Comparison of ENCODE assay signal across 18 mouse cellular contexts in genomic region chr17:16089619-16090280, GRCm38 (mm10).
A peak's percentile ranks its signal among the peaks of the same experiment; 100 is the strongest.
DNase-seq lines count a peak whose midpoint lies in the region; ATAC-seq and TF ChIP-seq lines count a peak whose summit lies in the region.
"Had no signal": no experiment of that assay in that cellular context is flagged by ENCODE, and none has a peak within 500 bp of the region (broad histone marks: within the 10 kb centered on the region; RNA-seq: fewer than 3 reads in every experiment).

No protein-coding gene starts in this region.

- H3K4me3 ChIP-seq in forebrain, embryonic 11.5 days (ENCODE audit: low read depth, low read length) = no peak overlapping the region
- no peak overlapping the region for H3K4me3 ChIP-seq in forebrain, embryonic 10.5 days
- no peak overlapping the region for H3K4me3 ChIP-seq in hindbrain, embryonic 12.5 days
- no peak overlapping the region for H3K4me3 ChIP-seq in midbrain, embryonic 14.5 days (replicated peaks; ENCODE audit: low read depth, low read length)
- no peak overlapping the region for H3K4me3 ChIP-seq in kidney, embryonic 14.5 days (ENCODE audit: low read length)
- H3K4me3 ChIP-seq: embryonic facial prominence, embryonic 13.5 days; limb, embryonic 13.5 days; stomach, embryonic 15.5 days had no signal

- DNase-seq in forebrain, embryonic 11.5 days (ENCODE audit: low spot score) = no peak
- DNase-seq in forebrain, embryonic 10.5 days (ENCODE audit: extremely low spot score, low spot score) = no peak
- peak; percentile 25 for DNase-seq in brain, embryonic 14.5 days (ENCODE audit: low read depth)
- DNase-seq in midbrain, embryonic 14.5 days = peak; percentile 18
- no peak for DNase-seq in gastrocnemius, adult 18-20 months (ENCODE audit: low spot score)
- DNase-seq in thymus, postnatal 10 days (ENCODE audit: low spot score in 2 of 2) = no peak
- DNase-seq: cerebellum, adult 2 months; gastrocnemius, postnatal 10 days; heart, adult 18-20 months; kidney, adult 18-20 months; kidney, postnatal 25 days; right cerebral cortex, postnatal 14 days had no signal

- H3K4me1 ChIP-seq in forebrain, embryonic 11.5 days (replicated peaks; ENCODE audit: control insufficient read depth, insufficient read depth, low read length) = no peaks in the 10 kb centered on the region
- peaks cover 13% of the 10 kb centered on the region for H3K4me1 ChIP-seq in forebrain, embryonic 10.5 days
- no peaks in the 10 kb centered on the region for H3K4me1 ChIP-seq in hindbrain, embryonic 12.5 days
- H3K4me1 ChIP-seq in midbrain, embryonic 14.5 days (ENCODE audit: control insufficient read depth, insufficient read depth, low read length) = no peaks in the 10 kb centered on the region
- H3K4me1 ChIP-seq in kidney, embryonic 14.5 days (ENCODE audit: control insufficient read depth, insufficient read depth, low read length) = no peaks in the 10 kb centered on the region
- H3K4me1 ChIP-seq: embryonic facial prominence, embryonic 13.5 days; limb, embryonic 13.5 days; stomach, embryonic 15.5 days had no signal

- H3K4me2 ChIP-seq in forebrain, embryonic 11.5 days (ENCODE audit: low read depth, low read length, severe bottlenecking) = no peak overlapping the region
- 0 out of 2 replicates have a peak overlapping the region, but pooled peaks have one; percentile 6 for H3K4me2 ChIP-seq in hindbrain, embryonic 12.5 days (replicated peaks)
- peak overlapping the region; percentile 13; the same call in 1 of the 2 replicates for H3K4me2 ChIP-seq in midbrain, embryonic 14.5 days (ENCODE audit: low read length)
- no peak overlapping the region for H3K4me2 ChIP-seq in kidney, embryonic 14.5 days (replicated peaks; ENCODE audit: low read depth, low read length)
- H3K4me2 ChIP-seq: embryonic facial prominence, embryonic 13.5 days; limb, embryonic 13.5 days; stomach, embryonic 15.5 days had no signal

- 62% methylated on average over 8 of the region's 8 CpGs for WGBS in forebrain, embryonic 11.5 days
- WGBS in forebrain, embryonic 10.5 days = 79% methylated on average over 8 of the region's 8 CpGs
- WGBS in hindbrain, embryonic 12.5 days = 63% methylated on average over 8 of the region's 8 CpGs
- 52% methylated on average over 8 of the region's 8 CpGs for WGBS in midbrain, embryonic 14.5 days
- WGBS in kidney, embryonic 14.5 days = 86% methylated on average over 8 of the region's 8 CpGs

- no peaks in the 10 kb centered on the region for H3K27me3 ChIP-seq in forebrain, embryonic 11.5 days (ENCODE audit: control insufficient read depth, insufficient read depth, low read length)
- H3K27me3 ChIP-seq in forebrain, embryonic 10.5 days (ENCODE audit: poor library complexity, severe bottlenecking) = no peaks in the 10 kb centered on the region
- H3K27me3 ChIP-seq in hindbrain, embryonic 12.5 days = no peaks in the 10 kb centered on the region
- H3K27me3 ChIP-seq in midbrain, embryonic 14.5 days (ENCODE audit: control insufficient read depth, insufficient read depth, low read length) = no peaks in the 10 kb centered on the region
- H3K27me3 ChIP-seq in kidney, embryonic 14.5 days (ENCODE audit: control insufficient read depth, insufficient read depth, low read length) = no peaks in the 10 kb centered on the region
- H3K27me3 ChIP-seq: embryonic facial prominence, embryonic 13.5 days; stomach, embryonic 15.5 days had no signal

- peak overlapping the region; percentile 50; the same call in 1 of the 2 replicates for H3K27ac ChIP-seq in forebrain, embryonic 11.5 days (ENCODE audit: low read depth, low read length)
- no peak overlapping the region for H3K27ac ChIP-seq in forebrain, embryonic 10.5 days
- H3K27ac ChIP-seq in hindbrain, embryonic 12.5 days = peak overlapping the region; percentile 90
- H3K27ac ChIP-seq in midbrain, embryonic 14.5 days (replicated peaks; ENCODE audit: low read depth, low read length) = peak overlapping the region; percentile 78
- no peak overlapping the region for H3K27ac ChIP-seq in kidney, embryonic 14.5 days (ENCODE audit: low read depth, low read length)
- H3K27ac ChIP-seq: embryonic facial prominence, embryonic 13.5 days; limb, embryonic 13.5 days; liver, embryonic 14.5 days; stomach, embryonic 15.5 days had no signal

- ATAC-seq in forebrain, embryonic 11.5 days (replicated peaks; ENCODE audit: low FRiP score) = peak; percentile 61
- ATAC-seq in hindbrain, embryonic 12.5 days (ENCODE audit: low FRiP score) = peak; percentile 80
- peak; percentile 73 for ATAC-seq in midbrain, embryonic 14.5 days (ENCODE audit: low FRiP score, low TSS enrichment)
- ATAC-seq in kidney, embryonic 14.5 days (ENCODE audit: low FRiP score, low TSS enrichment) = no peak

- no peak for TF ChIP-seq POLR2A in brain, embryonic 14.5 days (IDR thresholded peaks at IDR 0.05; ENCODE audit: borderline replicate concordance, extremely low read depth, insufficient read depth, insufficient read length, poor library complexity, severe bottlenecking)

- H3K9me3 ChIP-seq in forebrain, embryonic 11.5 days (ENCODE audit: control insufficient read depth, low read length) = no peaks in the 10 kb centered on the region
- no peaks in the 10 kb centered on the region for H3K9me3 ChIP-seq in forebrain, embryonic 10.5 days
- no peaks in the 10 kb centered on the region for H3K9me3 ChIP-seq in hindbrain, embryonic 12.5 days (replicated peaks)
- H3K9me3 ChIP-seq in midbrain, embryonic 14.5 days (ENCODE audit: control insufficient read depth, low read length) = no peaks in the 10 kb centered on the region
- no peaks in the 10 kb centered on the region for H3K9me3 ChIP-seq in kidney, embryonic 14.5 days (ENCODE audit: control insufficient read depth, low read length)
- H3K9me3 ChIP-seq: embryonic facial prominence, embryonic 13.5 days; limb, embryonic 13.5 days; stomach, embryonic 15.5 days had no signal

- H3K36me3 ChIP-seq in forebrain, embryonic 11.5 days (ENCODE audit: control insufficient read depth, insufficient read depth, low read length) = no peaks in the 10 kb centered on the region
- no peaks in the 10 kb centered on the region for H3K36me3 ChIP-seq in forebrain, embryonic 10.5 days (replicated peaks)
- no peaks in the 10 kb centered on the region for H3K36me3 ChIP-seq in hindbrain, embryonic 12.5 days
- no peaks in the 10 kb centered on the region for H3K36me3 ChIP-seq in midbrain, embryonic 14.5 days (ENCODE audit: control insufficient read depth, insufficient read depth, low read length)
- no peaks in the 10 kb centered on the region for H3K36me3 ChIP-seq in kidney, embryonic 14.5 days (ENCODE audit: control insufficient read depth, insufficient read depth, low read length)
- H3K36me3 ChIP-seq: embryonic facial prominence, embryonic 13.5 days; limb, embryonic 13.5 days; stomach, embryonic 15.5 days had no signal

- no peak for TF ChIP-seq CTCF in brain, embryonic 14.5 days (IDR thresholded peaks at IDR 0.05; ENCODE audit: borderline replicate concordance, extremely low read depth, insufficient read depth, insufficient read length)

- no peak overlapping the region for H3K9ac ChIP-seq in forebrain, embryonic 11.5 days (ENCODE audit: low read length)
- no peak overlapping the region for H3K9ac ChIP-seq in hindbrain, embryonic 12.5 days
- H3K9ac ChIP-seq in midbrain, embryonic 14.5 days (replicated peaks; ENCODE audit: low read length) = no peak overlapping the region
- no peak overlapping the region for H3K9ac ChIP-seq in kidney, embryonic 14.5 days (ENCODE audit: low read depth, low read length)
- H3K9ac ChIP-seq: embryonic facial prominence, embryonic 13.5 days; limb, embryonic 13.5 days; liver, embryonic 14.5 days; stomach, embryonic 15.5 days had no signal

Comparison
In these comparisons a context has a peak if more than half of its experiments do, and no peak if none do; other contexts are left out.
1. H3K27ac ChIP-seq: peak in forebrain, embryonic 11.5 days (single experiment), hindbrain, embryonic 12.5 days (single experiment) and midbrain, embryonic 14.5 days (single experiment); none in forebrain, embryonic 10.5 days (single experiment) and kidney, embryonic 14.5 days (single experiment).
2. DNase-seq: peak in brain, embryonic 14.5 days (single experiment) and midbrain, embryonic 14.5 days (single experiment); none in forebrain, embryonic 11.5 days (single experiment), forebrain, embryonic 10.5 days (single experiment), gastrocnemius, adult 18-20 months (single experiment) and thymus, postnatal 10 days (0 of 2).
3. H3K4me2 ChIP-seq: peak in hindbrain, embryonic 12.5 days (single experiment) and midbrain, embryonic 14.5 days (single experiment); none in forebrain, embryonic 11.5 days (single experiment) and kidney, embryonic 14.5 days (single experiment).